Mouse (Mus musculus) embryonic facial prominence, embryonic 13.5 days (tissue): ENCODE data around the gene Smbd1. TPM values are rescaled to one million over a fixed set of nuclear protein-coding genes. Genes with fewer than 3 reads are reported as not detected.

Experiments
- ATAC-seq: fragments of 200-750 bp; cut with Nextera tagmentation; 2 replicates; pipeline ENCODE4 v1.8.0; 2017; ENCODE audit warnings: low read depth; ENCODE audit not compliant: insufficient number of reproducible peaks, insufficient read depth, low FRiP score, low TSS enrichment
- H3K27ac ChIP-seq: fragments of 300-500 bp; sonication (generic); 2 replicates; pipeline ENCODE4 v1.5.1; 2015; ENCODE audit warnings: moderate library complexity, mild to moderate bottlenecking, inconsistent platforms
- H3K27me3 ChIP-seq: fragments of 300-500 bp; sonication (generic); 2 replicates; pipeline ENCODE4 v1.6.1; 2015; ENCODE audit warnings: mild to moderate bottlenecking, inconsistent platforms
- H3K36me3 ChIP-seq: fragments of 300-500 bp; sonication (generic); 2 replicates; pipeline ENCODE4 v1.6.1; 2015; ENCODE audit warnings: mild to moderate bottlenecking, inconsistent platforms
- H3K4me1 ChIP-seq: fragments of 300-500 bp; sonication (generic); 2 replicates; pipeline ENCODE4 v1.6.1; 2015; ENCODE audit warnings: inconsistent platforms
- H3K4me2 ChIP-seq: fragments of 300-500 bp; sonication (generic); 2 replicates; pipeline ENCODE4 v1.6.1; 2015; ENCODE audit warnings: moderate library complexity, mild to moderate bottlenecking, inconsistent platforms
- H3K4me3 ChIP-seq: fragments of 300-500 bp; sonication (generic); 2 replicates; pipeline ENCODE4 v1.5.1; 2015; ENCODE audit warnings: mild to moderate bottlenecking, inconsistent platforms
- H3K9ac ChIP-seq: fragments of 300-500 bp; sonication (generic); 2 replicates; pipeline ENCODE4 v1.6.1; 2015; ENCODE audit warnings: mild to moderate bottlenecking, inconsistent platforms
- H3K9me3 ChIP-seq: fragments of 300-500 bp; sonication (generic); 2 replicates; pipeline ENCODE4 v1.6.1; 2016; ENCODE audit warnings: inconsistent platforms
- WGBS: fragments of 180-500 bp; shearing (Covaris S2); methylation state at CpG from one replicate; pipeline ENCODE4 v1.1.7; 2015; ENCODE audit warnings: mixed read lengths; 5-methylcytosine and 5-hydroxymethylcytosine counted together
- polyA plus RNA-seq: library from polyadenylated mRNA; unstranded; fragments of >200 nt; fragmentation: Nextera tagmentation; extraction: Ambion mirVana; gene quantifications from 2 replicates; pipeline ENCODE4 v1.2.1, GENCODE M21; 2015

Smbd1 gene
- polyA plus RNA-seq: not detected in 2 replicates

DNA sequence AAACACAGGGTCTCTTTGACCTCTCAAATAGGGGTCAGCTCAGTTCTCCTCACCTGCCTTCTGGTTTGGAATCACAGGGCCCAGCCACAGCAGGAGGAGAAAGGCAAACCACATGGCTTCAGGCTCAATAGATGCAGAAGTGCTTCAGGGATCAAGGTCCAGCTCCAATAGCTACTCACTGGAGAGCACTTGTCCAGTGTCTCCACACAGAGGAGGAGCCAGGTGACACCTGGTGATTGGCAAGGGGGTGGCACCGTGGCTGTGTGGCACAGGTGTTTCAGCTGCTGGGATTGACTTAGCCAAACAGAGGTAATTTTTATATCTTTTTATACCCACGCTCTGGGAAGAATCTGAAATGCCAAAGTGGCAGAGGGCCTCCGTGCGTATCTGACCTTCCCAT, at the start of gene Smbd1:
Gene Smbd1 (minus strand): TSS at position 157 of the 400 bp plus-strand sequence.
- no peak for ATAC-seq
- Histone ChIP-seq H3K27ac (no peak within 1 kb of the TSS), H3K36me3 (no peaks in the 10 kb centered on the region), H3K4me2 (no peak within 1 kb of the TSS), H3K4me1 (peaks cover 19% of the 10 kb centered on the region), H3K4me3 (no peak within 1 kb of the TSS), H3K27me3 (no peaks in the 10 kb centered on the region), H3K9me3 (no peaks in the 10 kb centered on the region), H3K9ac (no peak within 1 kb of the TSS)
- 89% methylated on average over 4 of the region's 4 CpGs for WGBS

DNA sequence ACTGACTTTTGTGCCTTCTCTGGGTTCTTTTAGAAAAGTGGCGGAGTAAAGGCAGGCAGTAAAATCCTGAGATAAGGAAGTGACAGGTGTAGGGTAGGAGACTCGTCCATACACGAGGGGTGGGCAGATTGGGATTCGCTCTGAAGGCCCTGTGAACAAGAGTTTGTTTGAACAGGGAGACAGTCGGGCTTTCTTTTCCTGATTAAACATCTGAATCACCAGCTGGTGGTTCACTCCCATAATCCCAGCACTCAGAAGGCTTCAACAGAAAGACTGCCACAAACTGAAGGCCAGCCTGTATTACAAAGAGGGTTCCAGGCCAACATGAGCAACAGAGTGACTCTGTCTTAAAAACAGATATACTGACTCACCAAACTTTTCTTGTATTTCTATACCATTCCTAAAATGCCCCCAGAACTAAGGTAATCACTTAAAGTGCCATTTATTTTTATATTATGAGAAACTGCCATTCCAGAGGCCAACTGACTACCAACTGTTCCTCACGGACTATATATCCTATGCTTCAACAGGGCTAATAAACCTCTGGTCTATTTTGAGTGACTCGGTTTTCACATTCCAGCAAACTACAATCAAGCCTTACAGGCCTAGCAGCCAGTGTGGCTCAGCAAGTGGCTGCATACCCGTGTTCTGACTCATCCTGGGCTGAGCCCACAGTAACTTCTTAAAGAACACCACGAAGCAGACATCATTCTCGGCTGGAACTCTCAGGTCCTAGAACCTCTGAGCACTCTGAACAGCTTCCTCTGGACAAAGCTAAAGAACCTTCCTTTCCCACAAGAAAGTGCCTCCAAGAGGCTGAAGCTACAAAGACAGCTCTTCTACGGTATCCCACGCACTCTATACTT, 48.7 kb upstream of the Smbd1 start:
- H3K27ac ChIP-seq: peak overlapping the region; percentile 28
- no peaks in the 10 kb centered on the region for H3K27me3 ChIP-seq
- H3K4me1 ChIP-seq: peaks cover 5% of the 10 kb centered on the region; the same call in 1 of the 2 replicates
- H3K4me3 ChIP-seq: no peak overlapping the region
- no peaks in the 10 kb centered on the region for H3K9me3 ChIP-seq
- peaks cover 20% of the 10 kb centered on the region; the same call in 1 of the 2 replicates for H3K36me3 ChIP-seq
- WGBS: 68% methylated on average over 12 of the region's 12 CpGs
- no peak overlapping the region for H3K9ac ChIP-seq
- no peak for ATAC-seq
- H3K4me2 ChIP-seq: no peak overlapping the region

- peak overlapping the region; percentile 28; the same call in 1 of the 2 replicates for H3K27ac ChIP-seq
- 79% methylated on average over 4 of the region's 4 CpGs for WGBS
- H3K4me3 ChIP-seq: no peak overlapping the region
- H3K9me3 ChIP-seq: no peaks in the 10 kb centered on the region
- no peak overlapping the region for H3K4me2 ChIP-seq
- H3K4me1 ChIP-seq: peaks cover 5% of the 10 kb centered on the region; the same call in 1 of the 2 replicates
- no peak overlapping the region for H3K9ac ChIP-seq
- no peak for ATAC-seq
- no peaks in the 10 kb centered on the region for H3K27me3 ChIP-seq
- peaks cover 24% of the 10 kb centered on the region; the same call in 1 of the 2 replicates for H3K36me3 ChIP-seq
These were observed 48.1 kb upstream of the Smbd1 start for GRCm38 (mm10) chr16:32858356-32858755.

- no peak overlapping the region for H3K9ac ChIP-seq
- peaks cover 30% of the 10 kb centered on the region for H3K36me3 ChIP-seq
- H3K4me3 ChIP-seq: no peak overlapping the region
- H3K27me3 ChIP-seq: no peaks in the 10 kb centered on the region
- ATAC-seq: no peak
- no peak overlapping the region for H3K27ac ChIP-seq
- 87% methylated on average over 3 of the region's 3 CpGs for WGBS
- no peaks in the 10 kb centered on the region for H3K9me3 ChIP-seq
- no peak overlapping the region for H3K4me2 ChIP-seq
- H3K4me1 ChIP-seq: peaks cover 5% of the 10 kb centered on the region; the same call in 1 of the 2 replicates
These were observed 46.5 kb upstream of the Smbd1 start for GRCm38 (mm10) chr16:32856751-32857150.

GRCm38 (mm10) chr16:32854050-32854571, 43.8 kb upstream of the Smbd1 start:
- no peak for ATAC-seq
- Histone ChIP-seq H3K27ac (peak overlapping the region; percentile 44), H3K9me3 (no peaks in the 10 kb centered on the region), H3K4me2 (no peak overlapping the region), H3K4me1 (peaks cover 5% of the 10 kb centered on the region; the same call in 1 of the 2 replicates), H3K9ac (no peak overlapping the region), H3K36me3 (peaks cover 31% of the 10 kb centered on the region), H3K4me3 (no peak overlapping the region), H3K27me3 (no peaks in the 10 kb centered on the region)
- WGBS: 80% methylated on average over 2 of the region's 2 CpGs

GRCm38 (mm10) chr16:32853492-32854049, 43.3 kb upstream of the Smbd1 start:
- Histone ChIP-seq H3K27me3 (no peaks in the 10 kb centered on the region), H3K9ac (no peak overlapping the region), H3K4me1 (peaks cover 5% of the 10 kb centered on the region; the same call in 1 of the 2 replicates), H3K4me2 (no peak overlapping the region), H3K4me3 (no peak overlapping the region), H3K36me3 (peaks cover 36% of the 10 kb centered on the region), H3K9me3 (no peaks in the 10 kb centered on the region), H3K27ac (no peak overlapping the region)
- WGBS: 66% methylated on average over 13 of the region's 13 CpGs
- no peak for ATAC-seq

GRCm38 (mm10) chr16:32849042-32849830, 39.0 kb upstream of the Smbd1 start:
- Histone ChIP-seq H3K9ac (no peak overlapping the region), H3K4me2 (no peak overlapping the region), H3K9me3 (no peaks in the 10 kb centered on the region), H3K36me3 (peaks cover 68% of the 10 kb centered on the region), H3K4me1 (peaks cover 2% of the 10 kb centered on the region; the same call in 1 of the 2 replicates), H3K27me3 (no peaks in the 10 kb centered on the region), H3K4me3 (no peak overlapping the region), H3K27ac (no peak overlapping the region)
- no peak for ATAC-seq
- 93% methylated on average over 11 of the region's 11 CpGs for WGBS

DNA sequence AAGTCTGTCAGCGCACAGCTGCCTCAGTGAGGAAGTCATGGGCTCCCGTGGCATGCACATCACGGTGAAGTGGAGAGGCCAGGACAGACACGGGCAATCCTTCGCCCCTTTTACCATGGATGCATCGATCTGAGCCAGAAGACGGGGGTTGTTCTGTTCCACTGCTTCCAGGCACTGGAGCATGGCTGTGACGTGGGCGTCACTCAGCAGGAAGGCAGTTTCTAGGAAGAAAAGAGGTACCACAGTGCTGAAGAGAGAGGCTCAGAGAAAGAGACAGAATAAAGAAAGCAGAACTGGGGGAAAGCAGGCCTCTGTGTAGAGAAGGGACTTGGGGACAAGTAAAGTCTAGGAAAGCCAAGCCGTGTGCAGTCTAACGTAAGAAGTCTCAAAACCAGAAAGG, 36.8 kb upstream of the Smbd1 start:
- Histone ChIP-seq H3K4me3 (no peak overlapping the region), H3K9me3 (no peaks in the 10 kb centered on the region), H3K9ac (no peak overlapping the region), H3K4me1 (no peaks in the 10 kb centered on the region), H3K4me2 (no peak overlapping the region), H3K36me3 (peaks cover 76% of the 10 kb centered on the region), H3K27ac (no peak overlapping the region), H3K27me3 (no peaks in the 10 kb centered on the region)
- 90% methylated on average over 11 of the region's 11 CpGs for WGBS
- ATAC-seq: no peak

DNA sequence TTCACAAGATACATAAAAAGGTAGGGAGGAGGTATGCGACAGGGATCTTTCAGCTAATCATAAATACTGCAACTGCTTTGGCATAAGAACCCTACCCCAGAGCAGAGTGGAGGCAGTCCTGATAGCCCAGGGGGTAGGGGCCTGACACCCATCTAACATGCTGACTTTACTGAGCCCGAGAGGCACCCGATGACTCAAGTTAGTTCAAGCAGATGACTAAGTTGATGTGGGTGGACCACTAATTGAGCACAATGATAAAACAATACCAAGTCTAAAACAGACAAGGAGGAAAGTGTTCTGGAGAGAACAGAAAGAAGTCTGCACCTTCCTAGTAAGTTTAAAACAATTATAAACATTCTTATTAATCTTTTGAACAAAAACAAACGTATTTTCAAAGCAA, 21.2 kb upstream of the Smbd1 start:
- no peaks in the 10 kb centered on the region for H3K27me3 ChIP-seq
- H3K27ac ChIP-seq: no peak overlapping the region
- H3K4me3 ChIP-seq: no peak overlapping the region
- WGBS: 91% methylated on average over 4 of the region's 4 CpGs
- ATAC-seq: no peak
- no peaks in the 10 kb centered on the region for H3K4me1 ChIP-seq
- no peak overlapping the region for H3K9ac ChIP-seq
- no peaks in the 10 kb centered on the region for H3K9me3 ChIP-seq
- peaks cover 54% of the 10 kb centered on the region for H3K36me3 ChIP-seq
- no peak overlapping the region for H3K4me2 ChIP-seq

GRCm38 (mm10) chr16:32829104-32829503, 18.8 kb upstream of the Smbd1 start:
- Histone ChIP-seq H3K4me1 (no peaks in the 10 kb centered on the region), H3K27me3 (no peaks in the 10 kb centered on the region), H3K36me3 (peaks cover 60% of the 10 kb centered on the region), H3K4me2 (no peak overlapping the region), H3K9me3 (no peaks in the 10 kb centered on the region), H3K4me3 (no peak overlapping the region), H3K9ac (no peak overlapping the region), H3K27ac (no peak overlapping the region)
- no peak for ATAC-seq
- WGBS: 88% methylated on average over 11 of the region's 11 CpGs

- Histone ChIP-seq H3K27me3 (no peaks in the 10 kb centered on the region), H3K4me1 (no peaks in the 10 kb centered on the region), H3K9ac (no peak overlapping the region), H3K36me3 (peaks cover 81% of the 10 kb centered on the region), H3K4me2 (no peak overlapping the region), H3K9me3 (no peaks in the 10 kb centered on the region), H3K27ac (no peak overlapping the region), H3K4me3 (no peak overlapping the region)
- no peak for ATAC-seq
- 95% methylated on average over 11 of the region's 11 CpGs for WGBS
These were observed 16.2 kb upstream of the Smbd1 start for GRCm38 (mm10) chr16:32826521-32826920.
